Mouse (Mus musculus): ENCODE measurements around the gene Psip1. TPM values are rescaled to one million over a fixed set of nuclear protein-coding genes. Genes with fewer than 3 reads are reported as not detected.

Gene Psip1
- polyA plus RNA-seq, 1 experiment from 2014 or later = 99.9 TPM

Other genes with a start within 250 kb of the Psip1 start
- 2.5 and 3.5 TPM in 2 replicates for gene Ttc39b, start 162.2 kb downstream of the Psip1 start, polyA plus RNA-seq (2014; fragmentation: Nextera tagmentation; extraction: Ambion mirVana)
- 30.7 and 33.7 TPM in 2 replicates for gene Snapc3, start 68.7 kb downstream of the Psip1 start, polyA plus RNA-seq (2014; fragmentation: Nextera tagmentation; extraction: Ambion mirVana)
- 2.7 and 3.6 TPM in 2 replicates for gene Ccdc171, start 39.1 kb upstream of the Psip1 start, polyA plus RNA-seq (2014; fragmentation: Nextera tagmentation; extraction: Ambion mirVana)

Data from heart, embryonic 14.5 days (tissue).